Mouse (Mus musculus) right cerebral cortex, postnatal 10 days (tissue): ENCODE data around the gene Abhd17a.

Experiments used
- DNase-seq, 2 experiments: peaks; one replicate each; pipeline ENCODE4 v3.0.0; 2021; ENCODE audit warnings: low spot score in 2 of 2

The Abhd17a gene

GRCm38 (mm10) chr10:80548428-80549006 lies 41.6 kb downstream of the Abhd17a start:
- DNase-seq, result peak in 1 of 2 experiments; percentile 73

- no peak for DNase-seq
These were observed 42.6 kb downstream of the Abhd17a start for GRCm38 (mm10) chr10:80547539-80547938.

- no peak for DNase-seq
These were observed 43.2 kb downstream of the Abhd17a start for GRCm38 (mm10) chr10:80546945-80547344.

GRCm38 (mm10) chr10:80545590-80545989 lies 44.6 kb downstream of the Abhd17a start:
- DNase-seq, result no peak

GRCm38 (mm10) chr10:80543873-80544272 lies 46.3 kb downstream of the Abhd17a start:
- DNase-seq, result no peak

GRCm38 (mm10) chr10:80539493-80539892 lies 50.6 kb downstream of the Abhd17a start:
- DNase-seq, result no peak

GRCm38 (mm10) chr10:80538710-80539394 lies 51.3 kb downstream of the Abhd17a start, which contains the start of gene Atp8b3:
Gene Atp8b3 (minus strand): TSS chr10:80539124.
- DNase-seq, result peak; percentile 66 to 71

- no peak for DNase-seq
These were observed 52.0 kb downstream of the Abhd17a start for GRCm38 (mm10) chr10:80538180-80538579.

- DNase-seq, result no peak
These were observed 54.4 kb downstream of the Abhd17a start for GRCm38 (mm10) chr10:80535711-80536110.

GRCm38 (mm10) chr10:80535071-80535470 lies 55.1 kb downstream of the Abhd17a start:
- DNase-seq, result no peak

- no peak for DNase-seq
These were observed 56.4 kb downstream of the Abhd17a start for GRCm38 (mm10) chr10:80533704-80534103.
